Mouse (Mus musculus): ENCODE data around the gene Bex6. TPM values are rescaled to one million over a fixed set of nuclear protein-coding genes. Genes with fewer than 3 reads are reported as not detected.

The Bex6 gene
- under 1 TPM in 1 of 2 experiments, not detected in 1; 0.38 TPM for polyA plus RNA-seq (2017; shearing (Covaris generic))

DNA sequence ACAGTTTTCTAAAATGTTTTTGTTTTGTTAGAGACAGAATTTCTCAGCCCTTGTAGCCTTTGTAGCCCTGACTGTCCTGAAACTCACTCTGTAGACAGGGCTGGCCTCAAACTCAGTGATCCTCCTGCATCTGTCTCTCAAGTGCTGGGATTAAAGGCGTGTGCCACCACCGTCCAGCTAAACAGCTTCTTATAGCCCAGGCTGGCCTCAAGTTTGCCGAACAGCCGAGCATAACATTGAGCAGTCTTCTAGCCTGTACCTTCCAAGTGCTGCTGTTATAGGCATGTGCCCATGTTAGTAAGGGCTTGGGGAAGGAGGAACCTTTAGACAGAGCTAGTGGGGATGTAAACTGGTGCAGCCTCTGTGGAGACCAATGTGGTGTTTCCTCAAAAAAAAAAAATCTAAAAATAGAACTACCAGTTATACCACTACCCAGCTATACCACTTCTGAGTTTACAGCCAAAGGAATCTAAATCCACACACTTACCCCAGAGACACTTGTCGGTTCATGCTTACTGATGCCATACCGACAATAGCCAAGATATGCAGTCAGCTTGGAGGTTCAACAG lies at the start of gene Bex6:
Gene Bex6, plus strand, starts transcription at position 491 of the 569 bp plus-strand sequence.

DNA sequence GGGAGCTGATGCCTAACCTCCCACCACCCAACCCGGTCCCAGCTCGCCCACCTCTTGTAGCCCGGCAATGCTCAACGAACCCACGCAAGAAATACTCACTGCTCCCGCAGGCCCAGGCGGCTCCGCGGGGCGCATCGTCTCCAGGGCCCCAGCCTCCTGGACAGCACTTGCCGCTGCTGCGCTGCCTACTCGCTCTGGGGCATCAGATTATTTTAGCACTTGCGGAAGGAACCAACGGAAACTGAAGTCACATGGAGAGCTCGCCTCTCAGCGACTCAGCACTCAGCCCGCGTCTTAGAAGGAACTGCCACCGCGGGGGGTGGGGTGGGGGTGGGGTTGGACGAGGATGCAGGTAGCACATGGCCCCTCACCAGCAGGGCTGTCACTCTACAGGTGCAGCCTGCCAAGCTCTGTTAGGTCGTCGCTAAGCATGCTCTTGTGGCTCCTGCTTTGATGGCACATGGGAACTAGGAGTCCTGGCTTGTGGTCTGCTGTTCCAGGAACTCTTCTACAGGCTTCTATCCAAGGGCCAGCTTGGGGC lies 14.3 kb upstream of the Bex6 start, which contains the start of gene Nrros:
Gene Nrros, minus strand, starts transcription at position 314 of the 541 bp plus-strand sequence.

Other genes with a start within 250 kb of the Bex6 start
- 1 to 10 TPM; 1.2 to 1.9 TPM for gene Pigz, start 246.0 kb upstream of the Bex6 start, polyA plus RNA-seq (2017; shearing (Covaris generic))
- gene 0610012G03Rik, start 231.3 kb upstream of the Bex6 start, polyA plus RNA-seq (2017; shearing (Covaris generic)), result 10 to 100 TPM; 42.7 to 54.2 TPM
- gene Ncbp2, start 231.3 kb upstream of the Bex6 start, polyA plus RNA-seq (2017; shearing (Covaris generic)), result 10 to 100 TPM; 40.2 to 40.6 TPM
- 10 to 100 TPM; 17.3 to 18.6 TPM for gene Senp5, start 176.5 kb upstream of the Bex6 start, polyA plus RNA-seq (2017; shearing (Covaris generic))
- 100 to 1,000 TPM; 112 to 151 TPM for gene Pak2, start 100.5 kb upstream of the Bex6 start, polyA plus RNA-seq (2017; shearing (Covaris generic))
- gene Pigx, start 80.1 kb upstream of the Bex6 start, polyA plus RNA-seq (2017; shearing (Covaris generic)), result 100 to 1,000 TPM; 182 to 209 TPM
- gene Cep19, start 80.0 kb upstream of the Bex6 start, polyA plus RNA-seq (2017; shearing (Covaris generic)), result 10 to 100 TPM; 35.7 to 42.3 TPM
- gene Nrros, start 14.2 kb upstream of the Bex6 start, polyA plus RNA-seq (2017; shearing (Covaris generic)), result 10 to 100 TPM; 86.5 to 91.7 TPM
- 10 to 100 TPM; 16.9 to 17.0 TPM for gene Fbxo45, start 67.3 kb downstream of the Bex6 start, polyA plus RNA-seq (2017; shearing (Covaris generic))
- 10 to 100 TPM; 21.2 to 22.8 TPM for gene Wdr53, start 67.4 kb downstream of the Bex6 start, polyA plus RNA-seq (2017; shearing (Covaris generic))
- gene Smco1, start 91.6 kb downstream of the Bex6 start, polyA plus RNA-seq (2017; shearing (Covaris generic)), result under 1 TPM in 1 of 2 experiments, not detected in 1; 0.44 TPM
- gene Rnf168, start 97.6 kb downstream of the Bex6 start, polyA plus RNA-seq (2017; shearing (Covaris generic)), result 10 to 100 TPM; 23.1 to 25.1 TPM
- gene Ubxn7, start 152.4 kb downstream of the Bex6 start, polyA plus RNA-seq (2017; shearing (Covaris generic)), result 10 to 100 TPM; 17.8 to 21.4 TPM
- not detected for gene Tm4sf19, start 220.7 kb downstream of the Bex6 start, polyA plus RNA-seq (2017; shearing (Covaris generic))
- gene Tctex1d2, start 239.9 kb downstream of the Bex6 start, polyA plus RNA-seq (2017; shearing (Covaris generic)), result 1 to 10 TPM; 1.3 to 1.8 TPM

Measured in activated CD4-positive, CD25-positive, alpha-beta regulatory T cell (primary cell).